Mouse (Mus musculus) spleen, postnatal 36 days (tissue): Measurements from ENCODE around the gene Tspan4.

Experiments
- DNase-seq, 2 experiments: peaks; one replicate each; pipeline ENCODE4 v3.0.0; 2022; ENCODE audit warnings: low spot score in 2 of 2, mixed read lengths in 1 of 2

The Tspan4 gene

GRCm38 (mm10) chr7:141475011-141475804 is at the start of gene Tspan4, which contains the start of gene Polr2l:
Tspan4 (plus strand) TSS chr7:141475240.
Polr2l (minus strand) TSS chr7:141475132.
- peak; percentile 76 to 79 for DNase-seq

DNA sequence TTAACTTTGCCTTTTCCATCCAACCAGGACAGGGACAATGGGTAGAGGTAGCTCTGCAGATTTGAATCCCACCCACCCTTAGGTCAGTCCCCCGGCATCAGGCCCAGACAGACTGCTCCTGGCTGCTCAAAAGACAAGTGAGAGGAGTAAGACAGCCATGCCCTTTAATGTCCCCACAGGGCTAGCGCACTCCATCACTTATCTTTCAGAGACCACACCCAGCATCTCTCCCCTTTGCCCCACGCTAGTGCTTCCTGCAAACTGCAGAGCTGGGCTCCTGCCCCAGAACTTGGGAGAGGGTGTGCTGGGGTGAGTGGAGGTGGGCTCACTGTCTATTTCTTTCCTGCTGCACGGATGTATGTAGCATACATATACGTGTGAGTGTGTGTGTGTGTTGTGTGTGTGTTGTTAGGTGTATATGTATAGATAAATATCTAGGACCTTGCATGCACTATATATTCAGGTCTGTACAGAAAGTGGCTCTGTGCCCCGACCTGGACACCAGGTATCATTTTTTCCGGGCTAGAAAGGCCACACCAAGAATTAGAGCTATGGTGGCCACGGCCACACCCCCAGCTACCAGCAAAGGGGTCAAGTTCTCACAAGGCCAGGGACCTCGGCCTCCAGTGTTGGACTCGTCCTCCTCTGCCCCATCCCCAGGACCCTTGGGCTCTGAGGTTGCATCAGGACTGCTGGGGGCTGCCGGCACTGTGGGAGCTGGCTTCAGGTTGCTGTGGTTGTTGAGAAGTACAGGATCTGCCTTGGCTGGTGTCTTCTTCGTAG is 47.9 kb upstream of the Tspan4 start:
- no peak for DNase-seq

DNA sequence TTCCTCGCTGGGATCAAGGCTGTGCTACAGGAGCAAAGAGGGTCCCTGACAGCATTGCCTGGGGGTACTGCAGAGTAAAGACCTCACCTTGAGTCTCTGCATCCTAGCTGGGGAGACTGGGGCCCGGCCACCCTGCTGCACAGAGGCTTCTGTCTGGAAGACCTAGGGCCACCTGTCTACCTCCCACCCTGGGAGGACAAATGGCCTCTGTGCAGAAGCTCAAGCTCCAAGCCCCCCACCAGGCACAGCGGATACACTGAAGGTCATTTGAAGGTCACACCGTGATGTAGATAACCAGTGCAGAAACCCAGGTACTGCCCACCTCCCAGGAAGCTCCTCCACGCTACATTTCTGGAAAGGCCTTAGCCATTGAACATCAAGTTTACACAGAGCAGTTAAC is 46.3 kb upstream of the Tspan4 start:
- no peak for DNase-seq

DNA sequence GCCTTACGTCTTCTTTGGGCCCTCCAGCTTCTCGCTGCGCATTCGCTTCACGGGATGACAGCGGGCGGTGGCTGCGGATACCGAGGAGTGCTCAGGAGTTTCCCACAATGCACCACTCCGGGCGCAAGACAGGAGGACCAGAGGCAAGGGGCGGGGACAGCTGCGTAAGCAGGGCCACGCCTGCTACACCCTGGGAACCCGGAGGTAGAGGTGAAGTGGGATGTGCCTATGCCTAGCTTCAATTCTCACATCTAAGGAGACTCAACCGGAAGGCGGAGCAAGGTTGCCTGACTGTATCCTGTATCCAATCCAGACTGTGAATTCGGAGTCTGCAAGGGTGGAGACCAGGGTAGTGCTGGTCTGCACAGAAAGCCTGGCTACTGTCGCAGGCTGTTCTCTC is 45.7 kb upstream of the Tspan4 start, which contains the start of gene Cend1:
Cend1 (minus strand) TSS at position 182 of the 400 bp plus-strand sequence.
- DNase-seq, result no peak

GRCm38 (mm10) chr7:141429840-141430584 is 45.0 kb upstream of the Tspan4 start:
- DNase-seq, result no peak

DNA sequence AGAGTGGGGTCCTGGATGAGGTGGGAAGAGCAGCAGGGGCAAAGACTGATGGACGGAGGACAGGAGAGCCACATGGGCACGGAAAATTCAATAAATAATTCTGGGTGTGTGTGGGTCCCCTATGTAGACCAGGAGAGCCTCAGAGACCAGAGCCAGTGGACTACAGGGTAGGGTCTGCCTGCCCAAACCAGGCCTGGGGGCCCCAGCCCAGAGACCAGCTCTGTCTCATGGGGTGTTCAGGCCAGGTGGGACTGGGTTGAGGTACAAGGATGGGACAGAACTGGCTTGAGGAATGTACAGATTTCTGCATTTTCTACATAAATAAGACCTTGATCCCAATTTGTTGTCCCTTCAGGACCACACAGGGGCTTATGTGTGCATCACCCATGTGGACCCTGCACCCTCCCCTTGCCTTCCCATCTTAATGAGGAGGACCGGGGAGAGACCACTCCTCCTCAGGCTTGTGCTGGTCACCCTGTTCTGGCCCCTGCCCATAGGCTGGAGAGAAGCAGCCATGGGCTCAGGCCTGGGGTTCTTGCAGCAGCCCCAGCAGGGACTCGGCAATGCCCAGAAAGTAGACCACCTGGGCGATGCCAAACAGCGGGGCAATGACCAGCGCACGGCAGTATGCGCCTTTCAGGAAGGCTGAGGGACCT is 44.3 kb upstream of the Tspan4 start:
- no peak for DNase-seq

DNA sequence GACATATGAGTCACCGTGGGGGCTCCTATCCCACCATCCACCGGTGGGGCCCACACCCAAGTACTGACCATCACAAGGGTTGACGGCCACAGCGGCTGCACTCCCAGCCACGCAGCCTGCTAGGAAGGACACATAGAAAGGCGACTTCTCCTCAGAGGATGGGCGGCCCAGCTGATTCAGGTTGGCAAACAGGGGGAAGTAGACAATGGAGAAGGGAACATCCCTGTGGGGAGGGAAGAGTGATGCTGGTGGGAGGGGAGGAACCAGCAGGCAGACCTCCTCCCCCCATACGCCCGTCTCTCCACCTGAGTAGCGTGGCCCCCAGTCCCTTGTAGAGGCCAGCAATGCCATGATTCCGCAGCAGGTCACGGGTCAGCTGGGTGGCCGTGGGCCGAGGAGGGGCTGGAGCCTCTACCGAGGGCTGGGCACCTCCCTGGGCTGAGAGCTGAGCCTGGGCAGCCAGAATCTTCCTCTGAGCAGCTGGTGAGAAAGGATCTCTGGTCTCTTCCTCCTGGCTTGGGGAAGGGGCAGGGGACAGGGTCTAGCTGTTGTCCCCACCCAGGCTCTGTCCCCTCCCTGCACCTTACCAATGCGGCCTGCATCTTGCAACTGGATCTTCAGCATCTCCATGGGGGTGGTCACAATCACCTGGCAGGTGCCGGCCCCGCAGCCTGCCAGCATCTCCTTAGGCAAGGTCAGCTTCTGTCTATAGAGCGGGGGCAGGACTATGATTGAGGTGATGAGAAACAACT is 43.4 kb upstream of the Tspan4 start:
- DNase-seq, result no peak

DNA sequence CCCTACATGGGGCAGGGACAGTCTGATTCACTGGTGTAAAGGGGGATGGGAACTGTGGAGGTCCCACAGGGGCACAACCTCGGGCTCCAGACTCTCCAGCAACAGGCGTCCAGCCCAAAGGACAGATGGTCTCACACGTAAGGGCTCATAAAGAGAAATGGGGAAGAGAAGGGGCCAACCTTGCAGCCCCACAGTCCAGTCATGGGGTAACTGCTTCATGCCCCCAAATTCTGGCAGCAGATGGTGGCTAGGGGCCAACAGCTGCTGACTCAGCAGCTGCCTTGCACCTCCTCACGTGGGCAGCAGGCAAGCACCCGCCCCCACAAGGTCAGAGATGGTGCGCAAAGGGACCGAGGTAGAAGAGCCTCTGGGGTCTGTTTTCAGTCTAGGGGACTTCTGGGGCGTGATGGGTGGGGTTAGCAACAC is 42.8 kb upstream of the Tspan4 start:
- no peak for DNase-seq

DNA sequence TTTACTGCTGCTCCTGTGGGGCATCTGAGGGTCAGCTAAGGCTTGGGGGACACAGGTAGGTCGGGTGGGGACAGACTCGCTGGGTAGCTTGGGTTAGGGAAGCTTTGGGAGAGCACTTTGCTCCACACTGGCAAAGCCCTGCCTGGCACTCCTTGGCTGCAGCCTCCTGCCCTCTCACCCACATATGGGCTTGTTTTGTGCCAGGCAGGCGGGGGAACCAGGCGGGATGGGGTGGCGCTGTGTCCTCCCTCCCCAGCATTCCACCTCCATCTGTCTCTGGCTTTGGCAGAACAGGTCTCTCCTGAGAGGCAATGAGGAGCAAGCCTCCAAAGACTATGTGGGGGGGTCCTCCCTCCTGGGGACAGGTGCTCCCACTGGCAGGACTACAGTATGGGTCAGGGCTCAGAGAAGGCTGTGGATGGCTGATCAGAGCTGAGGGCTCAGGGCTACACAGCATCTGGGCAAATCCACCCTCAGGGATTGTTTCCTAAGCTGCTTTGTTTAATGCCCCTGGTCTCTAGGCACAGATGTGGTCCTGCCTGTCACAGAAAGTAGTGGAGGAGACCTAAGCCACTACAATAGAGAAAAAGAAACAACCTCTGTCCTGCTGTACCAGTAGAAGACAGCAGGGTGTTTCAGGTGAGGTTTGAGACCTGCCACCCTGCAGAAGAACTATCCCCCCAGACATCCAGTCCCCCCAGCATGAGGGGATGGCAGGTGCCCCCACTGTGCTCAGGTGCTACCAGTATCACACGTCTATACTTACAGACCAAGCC is 42.1 kb upstream of the Tspan4 start:
- no peak for DNase-seq

- DNase-seq, result no peak
These were observed 41.3 kb upstream of the Tspan4 start for GRCm38 (mm10) chr7:141433517-141434400.

DNA sequence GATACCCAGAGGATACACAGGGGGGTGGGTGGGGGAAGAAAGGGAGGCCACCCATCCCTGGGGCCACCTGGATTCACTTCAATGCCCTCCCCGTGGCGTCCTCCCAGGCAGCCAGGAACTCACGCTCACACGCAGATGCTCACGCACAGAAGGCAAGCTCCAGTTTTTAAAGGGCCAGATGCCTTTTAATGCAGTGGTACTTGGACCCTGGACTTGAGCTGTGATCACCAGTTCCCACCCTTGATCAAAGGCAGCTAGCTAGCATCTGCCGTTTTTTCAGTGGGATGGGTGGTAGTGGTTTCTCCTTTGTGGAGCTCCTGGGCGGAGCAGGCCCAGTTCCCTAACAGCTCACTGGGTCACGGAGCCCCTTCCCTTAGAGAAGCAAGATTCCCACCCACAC is 40.6 kb upstream of the Tspan4 start:
- no peak for DNase-seq

DNA sequence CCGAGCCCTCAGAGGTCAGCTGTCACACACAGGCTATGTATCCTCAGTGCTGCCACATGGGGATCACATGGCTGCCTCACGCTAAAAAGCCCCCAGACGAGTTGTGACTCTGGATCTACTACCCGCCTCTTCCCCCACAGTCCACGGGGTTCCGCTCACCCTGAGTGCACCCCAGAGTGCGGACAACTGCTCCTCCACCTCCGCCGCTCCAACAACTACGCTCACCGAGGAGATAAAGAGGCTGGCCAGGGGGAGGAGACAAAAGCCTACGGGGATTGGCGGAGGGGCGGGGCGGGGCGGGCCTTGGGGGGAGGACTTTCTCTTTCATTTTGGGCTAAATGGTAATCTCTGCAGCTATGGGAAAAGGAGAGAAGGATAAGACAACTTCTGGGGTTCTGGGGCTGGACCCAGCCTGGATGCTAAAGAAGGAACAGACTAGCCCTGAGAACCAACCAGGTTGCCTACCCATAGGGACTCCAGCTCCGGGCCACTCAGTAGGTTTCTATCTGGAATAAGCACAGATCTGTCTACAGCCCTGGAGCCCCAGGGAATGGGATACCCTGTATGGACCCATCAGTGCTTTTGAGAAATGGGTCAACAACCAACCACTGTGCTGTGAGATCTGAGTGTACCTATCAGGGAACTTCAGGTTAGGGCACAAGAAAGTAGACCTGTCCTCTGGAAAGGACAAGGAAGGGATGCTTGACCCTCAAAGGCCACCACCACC is 39.7 kb upstream of the Tspan4 start:
- peak; percentile 60 to 75 for DNase-seq

DNA sequence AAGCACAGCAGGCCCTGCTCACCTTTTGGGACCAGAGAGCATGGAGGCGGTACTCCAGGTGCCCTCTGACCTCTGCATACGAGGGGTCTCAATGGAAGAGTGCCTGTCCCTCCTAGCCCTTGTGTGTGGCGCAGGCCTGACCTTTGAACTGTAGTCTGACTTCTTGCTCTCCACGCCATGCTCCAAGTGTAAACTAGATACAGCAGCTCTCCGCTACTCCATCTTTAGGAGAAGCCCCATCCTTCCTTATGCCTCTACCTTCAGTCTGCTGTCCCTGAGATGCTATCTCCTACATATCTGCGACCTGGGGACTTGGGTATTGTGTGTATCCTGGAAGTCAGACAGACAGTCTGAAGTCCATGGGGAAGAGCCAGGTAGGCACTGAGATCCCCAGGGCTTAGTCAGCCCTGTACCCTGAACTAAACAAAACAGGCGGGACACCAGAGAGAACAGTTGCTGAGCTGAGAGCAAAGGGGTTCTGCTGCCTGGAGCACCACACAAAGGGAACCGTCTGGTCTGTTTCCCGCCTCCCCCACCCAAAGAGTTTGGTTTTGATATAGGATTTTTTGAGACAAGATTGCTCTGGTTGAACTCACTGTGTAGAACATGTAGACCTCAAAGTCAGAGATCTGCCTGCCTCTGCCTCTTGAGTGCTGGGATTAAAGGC is 39.1 kb upstream of the Tspan4 start:
- DNase-seq, result no peak

GRCm38 (mm10) chr7:141436523-141436892 is 38.5 kb upstream of the Tspan4 start:
- no peak for DNase-seq

DNA sequence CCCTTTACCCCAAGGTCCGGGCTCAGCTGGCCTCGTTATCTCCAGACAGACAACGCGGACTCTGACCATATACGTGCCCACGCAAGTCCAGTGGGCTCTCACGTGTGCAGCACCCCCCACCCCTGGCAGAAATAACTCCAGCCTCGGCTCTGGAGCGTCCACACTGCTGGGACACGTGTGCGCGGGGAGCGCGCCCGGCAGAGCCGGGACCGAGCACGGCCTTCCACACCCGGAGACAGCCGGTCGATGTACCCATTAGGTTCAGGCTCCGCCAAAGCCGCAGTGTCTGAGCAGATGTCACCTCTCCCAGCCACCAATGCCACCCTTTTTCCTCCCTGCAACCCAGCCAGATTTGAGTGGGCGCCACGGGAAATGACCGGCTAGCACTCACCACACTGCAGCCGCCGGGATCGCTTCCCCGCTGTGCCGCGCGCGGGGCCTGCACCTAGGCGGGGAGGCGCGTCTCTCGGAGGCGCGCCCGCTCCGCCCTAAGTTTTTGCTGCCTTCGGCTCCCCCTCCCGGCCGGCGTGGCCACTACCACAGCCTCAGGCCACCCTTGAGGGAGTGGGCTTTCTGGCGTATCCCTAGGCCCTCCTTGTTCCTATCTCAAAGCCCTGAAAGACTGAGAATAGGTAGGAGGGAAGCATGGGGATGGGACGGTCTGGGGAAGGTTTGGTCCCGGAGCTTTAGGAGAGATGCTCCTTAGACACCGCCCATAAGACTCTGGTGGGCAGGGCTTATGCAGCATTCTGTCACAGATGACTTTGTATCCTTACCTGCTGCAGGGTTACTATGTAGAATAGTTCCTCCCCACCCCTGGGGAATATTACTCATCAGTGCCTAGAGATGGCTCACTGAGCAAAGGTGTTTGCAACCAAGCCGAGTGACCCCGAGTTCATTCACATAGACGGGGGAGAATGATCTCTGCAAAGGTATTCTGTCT is 37.6 kb upstream of the Tspan4 start, which contains the start of gene Slc25a22:
Slc25a22 (minus strand) TSS at position 715 of the 943 bp plus-strand sequence.
- peak; percentile 81 for DNase-seq

DNA sequence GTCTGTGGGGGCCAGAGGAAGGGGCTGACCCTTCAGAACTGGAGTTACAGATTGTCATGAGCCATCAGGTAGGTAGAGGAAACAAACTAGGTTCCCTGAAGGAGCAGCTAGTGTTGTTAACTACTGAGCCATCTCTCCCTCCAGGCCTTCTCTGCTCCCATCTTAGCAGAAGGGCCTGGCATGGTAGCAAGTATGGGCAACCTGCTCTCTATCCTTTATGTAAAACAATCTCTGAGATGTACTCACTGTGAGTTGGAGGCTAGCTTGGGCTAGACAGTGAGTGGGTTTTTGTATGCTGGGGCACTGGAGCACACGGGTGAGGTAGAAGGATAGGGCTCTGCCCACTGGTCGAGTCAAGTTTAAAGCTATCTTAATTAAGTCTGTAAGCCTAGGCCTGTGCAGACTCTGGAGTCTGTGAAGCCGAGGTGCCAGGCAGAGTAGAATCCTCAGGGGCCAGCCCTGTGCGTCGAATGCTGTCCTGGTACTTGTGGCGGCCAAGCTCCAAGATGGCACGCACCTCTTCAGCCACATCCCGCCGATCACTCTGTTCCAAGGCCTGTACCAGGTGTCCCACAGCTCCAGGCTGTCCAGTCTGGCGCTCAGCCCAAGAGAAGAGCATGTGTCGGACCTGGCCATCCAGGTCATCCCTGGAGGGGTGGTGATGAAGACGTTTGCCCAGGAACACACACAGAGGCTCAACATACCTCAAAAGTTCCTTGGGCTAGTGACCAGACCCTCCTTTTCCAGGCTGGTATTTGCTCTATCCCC is 36.7 kb upstream of the Tspan4 start:
- no peak for DNase-seq
